Mouse (Mus musculus): ENCODE data around the gene Arhgap45. TPM values are rescaled to one million over a fixed set of nuclear protein-coding genes. Genes with fewer than 3 reads are reported as not detected.

Arhgap45 gene
- polyA plus RNA-seq, 1 experiment from 2014 or later, result 8.0 TPM

- Histone ChIP-seq H3K4me3 (peak overlapping the region; percentile 80), H3K27me3 (ENCODE audit: poor library complexity, severe bottlenecking) (peaks cover 53% of the 10 kb centered on the region), H3K9me3 (peaks cover 14% of the 10 kb centered on the region; the same call in 1 of the 2 replicates), H3K36me3 (replicated peaks) (peaks cover 36% of the 10 kb centered on the region), H3K27ac (peak overlapping the region; percentile 87), H3K4me1 (peaks cover 51% of the 10 kb centered on the region)
- 30% methylated on average over 8 of the region's 8 CpGs for WGBS
- no peak for DNase-seq (ENCODE audit: extremely low spot score, low spot score)
These were observed 27.1 kb upstream of the Arhgap45 start for GRCm38 (mm10) chr10:79989272-79989786.

GRCm38 (mm10) chr10:79989870-79990269 lies 26.6 kb upstream of the Arhgap45 start:
- DNase-seq (ENCODE audit: extremely low spot score, low spot score), result peak; percentile 35
- H3K36me3 ChIP-seq (replicated peaks), result peaks cover 41% of the 10 kb centered on the region
- 6% methylated on average over 15 of the region's 15 CpGs for WGBS
- peaks cover 48% of the 10 kb centered on the region for H3K4me1 ChIP-seq
- peaks cover 53% of the 10 kb centered on the region for H3K27me3 ChIP-seq (ENCODE audit: poor library complexity, severe bottlenecking)
- H3K4me3 ChIP-seq, result peak overlapping the region; percentile 80
- peaks cover 14% of the 10 kb centered on the region; the same call in 1 of the 2 replicates for H3K9me3 ChIP-seq
- peak overlapping the region; percentile 87 for H3K27ac ChIP-seq

- DNase-seq (ENCODE audit: extremely low spot score, low spot score), result no peak
- H3K36me3 ChIP-seq (replicated peaks), result peaks cover 44% of the 10 kb centered on the region
- no peak overlapping the region for H3K27ac ChIP-seq
- peaks cover 53% of the 10 kb centered on the region for H3K27me3 ChIP-seq (ENCODE audit: poor library complexity, severe bottlenecking)
- peak overlapping the region; percentile 19; the same call in 1 of the 2 replicates for H3K4me3 ChIP-seq
- H3K4me1 ChIP-seq, result peaks cover 46% of the 10 kb centered on the region
- 54% methylated on average over 12 of the region's 12 CpGs for WGBS
- H3K9me3 ChIP-seq, result peaks cover 14% of the 10 kb centered on the region; the same call in 1 of the 2 replicates
These were observed 25.4 kb upstream of the Arhgap45 start for GRCm38 (mm10) chr10:79991099-79991498.

DNA sequence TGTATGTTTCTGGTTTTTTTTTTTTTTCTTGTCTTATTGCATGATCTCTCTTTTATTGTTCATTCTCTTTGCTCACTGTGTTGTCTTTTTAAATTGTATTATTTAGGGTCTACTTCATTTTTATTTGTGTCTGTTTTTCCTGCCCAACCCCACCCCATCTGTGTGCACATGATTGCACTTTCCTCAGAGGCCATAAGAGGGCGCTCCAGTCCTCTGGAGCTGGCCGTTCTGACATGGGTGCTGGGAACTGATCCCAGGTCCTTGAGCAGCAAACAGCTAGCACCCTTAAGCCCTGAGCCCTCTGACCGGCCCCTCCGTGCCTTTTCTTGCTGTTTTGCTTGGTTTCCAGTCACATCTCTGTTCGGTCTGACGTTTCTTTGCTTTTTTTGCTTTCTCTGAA lies 24.9 kb upstream of the Arhgap45 start:
- peaks cover 14% of the 10 kb centered on the region; the same call in 1 of the 2 replicates for H3K9me3 ChIP-seq
- H3K36me3 ChIP-seq (replicated peaks), result peaks cover 44% of the 10 kb centered on the region
- H3K4me1 ChIP-seq, result peaks cover 46% of the 10 kb centered on the region
- WGBS, result 86% methylated on average over 6 of the region's 6 CpGs
- peaks cover 49% of the 10 kb centered on the region for H3K27me3 ChIP-seq (ENCODE audit: poor library complexity, severe bottlenecking)
- 0 out of 2 replicates have a peak overlapping the region, but pooled peaks have one; percentile 14 for H3K4me3 ChIP-seq
- H3K27ac ChIP-seq, result no peak overlapping the region
- no peak for DNase-seq (ENCODE audit: extremely low spot score, low spot score)

- Histone ChIP-seq H3K27ac (no peak overlapping the region), H3K4me3 (no peak overlapping the region), H3K27me3 (ENCODE audit: poor library complexity, severe bottlenecking) (peaks cover 40% of the 10 kb centered on the region), H3K36me3 (replicated peaks) (peaks cover 44% of the 10 kb centered on the region), H3K9me3 (peaks cover 14% of the 10 kb centered on the region; the same call in 1 of the 2 replicates), H3K4me1 (peaks cover 35% of the 10 kb centered on the region)
- WGBS, result 92% methylated on average over 16 of the region's 16 CpGs
- no peak for DNase-seq (ENCODE audit: extremely low spot score, low spot score)
These were observed 21.9 kb upstream of the Arhgap45 start for GRCm38 (mm10) chr10:79994397-79995115.

DNA sequence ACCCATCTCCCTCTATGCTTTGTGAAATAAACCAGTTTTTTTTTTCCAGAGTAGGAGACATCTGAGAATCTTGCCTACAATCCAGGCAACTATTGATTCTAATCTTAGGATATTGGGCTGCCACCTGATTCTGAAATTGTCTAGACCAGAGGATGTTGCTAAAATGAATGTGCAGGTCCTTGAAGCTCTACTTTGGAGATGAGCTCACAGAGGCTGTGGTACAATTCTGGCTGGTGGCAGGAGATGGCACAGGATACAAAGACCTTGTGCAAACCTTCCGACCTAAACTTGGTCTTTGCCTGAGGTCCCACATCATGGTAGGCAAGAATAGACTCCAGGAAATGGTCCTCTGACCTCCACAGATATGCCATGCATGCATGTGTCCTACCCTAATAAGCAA lies 20.8 kb upstream of the Arhgap45 start:
- peak overlapping the region; percentile 65; the same call in 1 of the 2 replicates for H3K4me3 ChIP-seq
- H3K27ac ChIP-seq, result peak overlapping the region; percentile 79; the same call in 1 of the 2 replicates
- peaks cover 40% of the 10 kb centered on the region for H3K27me3 ChIP-seq (ENCODE audit: poor library complexity, severe bottlenecking)
- no peak for DNase-seq (ENCODE audit: extremely low spot score, low spot score)
- 93% methylated on average over 1 of the region's 1 CpGs for WGBS
- H3K9me3 ChIP-seq, result peaks cover 14% of the 10 kb centered on the region; the same call in 1 of the 2 replicates
- H3K4me1 ChIP-seq, result peaks cover 28% of the 10 kb centered on the region
- peaks cover 44% of the 10 kb centered on the region for H3K36me3 ChIP-seq (replicated peaks)

DNA sequence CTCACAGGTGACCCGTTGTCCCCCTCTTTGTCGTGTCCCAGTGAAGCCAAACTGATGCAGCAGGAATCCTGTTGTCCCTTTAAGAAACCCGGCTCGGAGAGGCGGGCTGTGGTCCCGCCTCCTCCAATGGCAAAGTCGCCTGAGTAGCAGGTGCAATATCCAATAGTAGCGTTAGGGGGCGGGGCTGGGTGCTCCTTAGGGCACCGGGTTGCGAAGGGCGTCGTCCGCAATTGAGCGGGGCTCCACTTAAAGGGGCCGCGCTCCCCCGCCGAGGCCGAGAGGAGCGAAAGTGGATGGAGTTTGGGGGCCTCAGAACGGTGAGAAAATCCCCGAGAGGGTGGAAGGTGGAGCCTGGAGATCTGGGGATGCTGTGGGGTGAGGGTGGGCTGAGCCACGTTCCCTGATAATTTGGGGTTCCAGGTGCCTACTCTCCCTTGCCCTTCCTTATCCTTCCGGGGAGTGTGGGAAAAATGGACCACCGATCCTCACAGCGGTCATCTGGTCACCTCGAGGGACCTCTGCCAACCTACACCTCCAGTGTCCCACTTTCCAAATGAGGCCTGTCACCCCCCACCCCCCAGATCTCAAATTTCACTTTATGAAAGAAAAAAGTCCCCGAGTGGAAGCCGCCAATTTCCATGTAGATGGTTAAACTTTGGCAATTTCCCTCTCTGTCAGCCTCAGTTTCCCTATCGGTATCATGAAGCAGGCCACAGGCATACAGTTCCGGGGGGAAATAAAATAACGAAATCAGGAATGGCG lies 20.0 kb upstream of the Arhgap45 start, which contains the start of gene Abca7:
Gene Abca7 (plus strand): TSS at position 223 of the 762 bp plus-strand sequence.
- under 1% methylated on average over 34 of the region's 34 CpGs for WGBS

GRCm38 (mm10) chr10:79997034-79997760 lies 19.3 kb upstream of the Arhgap45 start:
- peaks cover 32% of the 10 kb centered on the region for H3K4me1 ChIP-seq
- WGBS, result under 1% methylated on average over 35 of the region's 35 CpGs
- H3K36me3 ChIP-seq (replicated peaks), result peaks cover 28% of the 10 kb centered on the region
- H3K27ac ChIP-seq, result peak overlapping the region; percentile 79
- H3K9me3 ChIP-seq, result 0 out of 2 replicates have a peak, but pooled peaks cover under 1% of the 10 kb centered on the region
- H3K4me3 ChIP-seq, result peak overlapping the region; percentile 65
- H3K27me3 ChIP-seq (ENCODE audit: poor library complexity, severe bottlenecking), result peaks cover 48% of the 10 kb centered on the region
- peak; percentile 92 for DNase-seq (ENCODE audit: extremely low spot score, low spot score)

More for the DNA sequence above, 20.0 kb upstream of the Arhgap45 start, which contains the start of gene Abca7:
- H3K27ac ChIP-seq, result peak within 1 kb of the TSS; percentile 79
- H3K9me3 ChIP-seq, result peaks cover 7% of the 10 kb centered on the region; the same call in 1 of the 2 replicates
- peaks cover 36% of the 10 kb centered on the region for H3K36me3 ChIP-seq (replicated peaks)
- peak within 1 kb of the TSS; percentile 65 for H3K4me3 ChIP-seq
- peak; percentile 95 for DNase-seq (ENCODE audit: extremely low spot score, low spot score)
- peaks cover 28% of the 10 kb centered on the region for H3K4me1 ChIP-seq
- peaks cover 41% of the 10 kb centered on the region for H3K27me3 ChIP-seq (ENCODE audit: poor library complexity, severe bottlenecking)

DNA sequence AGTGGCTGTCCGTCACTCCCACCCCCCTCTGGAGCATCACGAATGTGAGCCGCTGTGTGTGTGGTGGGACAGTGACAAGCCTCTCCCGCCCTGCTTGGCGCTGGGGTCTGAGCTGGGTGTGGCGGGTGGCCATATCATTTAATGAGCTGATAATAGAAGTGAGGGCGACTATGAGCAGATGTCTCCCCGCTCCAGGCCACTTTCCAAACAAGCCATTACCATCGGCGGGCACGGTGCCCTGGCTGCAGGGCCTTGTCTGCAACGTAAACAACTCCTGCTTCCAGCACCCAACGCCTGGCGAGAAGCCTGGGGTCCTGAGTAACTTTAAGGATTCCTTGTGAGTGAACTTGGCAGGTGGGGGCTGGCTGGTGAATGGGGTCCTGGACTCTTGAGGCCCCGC lies 18.6 kb upstream of the Arhgap45 start:
- H3K36me3 ChIP-seq (replicated peaks), result peaks cover 22% of the 10 kb centered on the region
- WGBS, result 6% methylated on average over 15 of the region's 15 CpGs
- no peak for DNase-seq (ENCODE audit: extremely low spot score, low spot score)
- no peaks in the 10 kb centered on the region for H3K9me3 ChIP-seq
- peak overlapping the region; percentile 79 for H3K27ac ChIP-seq
- peaks cover 38% of the 10 kb centered on the region for H3K4me1 ChIP-seq
- H3K4me3 ChIP-seq, result peak overlapping the region; percentile 65
- peaks cover 54% of the 10 kb centered on the region for H3K27me3 ChIP-seq (ENCODE audit: poor library complexity, severe bottlenecking)

DNA sequence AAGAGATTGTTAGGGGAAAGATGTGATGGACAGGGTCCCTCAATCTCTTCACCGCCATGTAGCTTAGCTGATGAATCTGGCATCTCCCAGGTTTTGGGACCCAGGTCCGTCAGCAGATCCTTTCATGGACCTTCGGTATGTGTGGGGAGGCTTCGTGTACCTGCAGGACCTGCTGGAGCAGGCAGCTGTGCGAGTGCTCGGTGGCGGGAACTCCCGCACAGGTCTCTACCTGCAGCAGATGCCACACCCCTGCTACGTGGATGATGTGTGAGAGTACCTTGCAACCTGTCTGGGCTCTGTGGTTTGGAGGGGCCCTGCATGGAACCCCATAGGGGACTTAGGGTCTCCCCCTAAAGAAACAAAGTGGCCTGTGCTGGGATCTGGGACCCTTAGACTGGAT lies 14.5 kb upstream of the Arhgap45 start:
- Histone ChIP-seq H3K36me3 (replicated peaks) (no peaks in the 10 kb centered on the region), H3K27me3 (ENCODE audit: poor library complexity, severe bottlenecking) (peaks cover 82% of the 10 kb centered on the region), H3K27ac (no peak overlapping the region), H3K4me1 (peaks cover 38% of the 10 kb centered on the region), H3K9me3 (no peaks in the 10 kb centered on the region), H3K4me3 (no peak overlapping the region)
- 77% methylated on average over 9 of the region's 9 CpGs for WGBS
- no peak for DNase-seq (ENCODE audit: extremely low spot score, low spot score)

GRCm38 (mm10) chr10:80002829-80003228 lies 13.6 kb upstream of the Arhgap45 start:
- Histone ChIP-seq H3K4me3 (peak overlapping the region; percentile 5; the same call in 1 of the 2 replicates), H3K9me3 (no peaks in the 10 kb centered on the region), H3K4me1 (peaks cover 33% of the 10 kb centered on the region), H3K36me3 (replicated peaks) (no peaks in the 10 kb centered on the region), H3K27ac (no peak overlapping the region), H3K27me3 (ENCODE audit: poor library complexity, severe bottlenecking) (peaks cover 78% of the 10 kb centered on the region)
- DNase-seq (ENCODE audit: extremely low spot score, low spot score), result no peak
- 21% methylated on average over 21 of the region's 21 CpGs for WGBS

All from forebrain, embryonic 10.5 days (tissue).